ENCODE assay signal across 24 mouse cellular contexts in the genomic region with DNA sequence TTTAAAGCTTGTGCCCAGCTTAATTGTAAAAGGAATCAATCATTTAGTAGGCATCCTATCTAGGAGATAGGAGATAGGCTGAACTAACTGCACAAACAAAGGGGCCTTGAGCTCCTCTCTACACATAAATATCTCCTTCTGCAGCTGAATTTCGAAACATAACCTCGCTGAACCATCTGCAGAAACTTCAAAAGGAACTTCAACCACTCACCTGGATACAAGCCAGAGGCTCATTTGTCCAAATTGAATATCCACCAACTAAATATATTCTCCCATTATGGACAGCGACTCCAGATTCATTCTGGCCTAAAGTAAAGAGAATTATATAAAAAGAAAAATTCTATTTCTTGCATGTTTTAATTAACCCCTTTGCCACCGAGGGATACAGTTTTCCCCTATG.
A peak's percentile ranks its signal among the peaks of the same experiment; 100 is the strongest.
DNase-seq lines count a peak whose midpoint lies in the region; ATAC-seq and TF ChIP-seq lines count a peak whose summit lies in the region.
"Had no signal": no experiment of that assay in that cellular context is flagged by ENCODE, and none has a peak within 500 bp of the region (broad histone marks: within the 10 kb centered on the region; RNA-seq: fewer than 3 reads in every experiment).

No protein-coding gene starts in this region.

- H3K4me1 ChIP-seq in lung, embryonic 14.5 days (ENCODE audit: insufficient read depth), result peaks cover 12% of the 10 kb centered on the region
- H3K4me1 ChIP-seq: forebrain, embryonic 10.5 days had no signal

- intact Hi-C loops in heart, postnatal 25 days (cut with DNase I), result no loop called here

- no peaks in the 10 kb centered on the region for H3K9me3 ChIP-seq in lung, embryonic 14.5 days (ENCODE audit: low read depth, low read length)
- H3K9me3 ChIP-seq: embryonic facial prominence, embryonic 15.5 days; forebrain, embryonic 10.5 days; heart, embryonic 10.5 days had no signal

- 48% methylated on average over 4 of the region's 4 CpGs for WGBS in lung, embryonic 14.5 days

- no peak overlapping the region for H3K4me3 ChIP-seq in lung, embryonic 14.5 days (ENCODE audit: low read depth, low read length)
- H3K4me3 ChIP-seq: embryonic facial prominence, embryonic 15.5 days; erythroblast, embryonic 14.5 days; forebrain, embryonic 10.5 days; heart, embryonic 10.5 days had no signal

- no peaks in the 10 kb centered on the region for H3K27me3 ChIP-seq in lung, embryonic 14.5 days (ENCODE audit: insufficient read depth, low read length)
- H3K27me3 ChIP-seq: embryonic facial prominence, embryonic 15.5 days; Patski had no signal

- H3K4me2 ChIP-seq in lung, embryonic 14.5 days, result no peak overlapping the region
- H3K4me2 ChIP-seq: embryonic facial prominence, embryonic 15.5 days; hindbrain, embryonic 14.5 days had no signal

- peak; percentile 39 for DNase-seq in adrenal gland, adult 2 months
- DNase-seq in adrenal gland, postnatal 4 days (ENCODE audit: low spot score in 2 of 2), result no peak
- DNase-seq in lung, embryonic 14.5 days, result peak; percentile 58
- DNase-seq in lung, postnatal 10 days, result no peak
- DNase-seq in Muller cell, postnatal 12 days (ENCODE audit: inconsistent ontology term), result peak; percentile 38
- no peak for DNase-seq in cerebellum, postnatal 10 days
- no peak for DNase-seq in heart, postnatal 25 days (ENCODE audit: low spot score)
- DNase-seq: cerebellum, adult 11-12 months; cerebellum, adult 9-10 months; cerebellum, postnatal 36 days; gastrocnemius, postnatal 36 days; heart, adult 18-20 months; heart, postnatal 10 days; kidney, adult 8-10 months had no signal

- no peak overlapping the region for H3K27ac ChIP-seq in lung, embryonic 14.5 days (ENCODE audit: low read depth)
- H3K27ac ChIP-seq: embryonic facial prominence, embryonic 15.5 days; forebrain, embryonic 10.5 days; heart, embryonic 10.5 days; hindbrain, embryonic 14.5 days had no signal

- H3K9ac ChIP-seq in lung, embryonic 14.5 days, result no peak overlapping the region
- H3K9ac ChIP-seq: embryonic facial prominence, embryonic 15.5 days; hindbrain, embryonic 14.5 days had no signal

- ATAC-seq in lung, embryonic 14.5 days (ENCODE audit: insufficient read depth), result no peak
- peak; percentile 21; the same call in 1 of the 2 replicates for ATAC-seq in megakaryocyte progenitor cell, adult 5-6 weeks (replicated peaks; ENCODE audit: poor library complexity)
- ATAC-seq: activated CD4-positive, CD25-positive, alpha-beta regulatory T cell, adult 4 months; forebrain, embryonic 14.5 days; intestine, embryonic 16.5 days; Patski had no signal

- TF ChIP-seq CTCF in lung, embryonic 14.5 days (IDR thresholded peaks at IDR 0.05; ENCODE audit: low read depth), result no peak

- no peaks in the 10 kb centered on the region for H3K36me3 ChIP-seq in lung, embryonic 14.5 days (ENCODE audit: insufficient read depth)
- H3K36me3 ChIP-seq: embryonic facial prominence, embryonic 15.5 days; forebrain, embryonic 10.5 days; heart, embryonic 10.5 days had no signal

Comparison
In these comparisons a context has a peak if more than half of its experiments do, and no peak if none do; other contexts are left out.
1. DNase-seq: peak in adrenal gland, adult 2 months (single experiment), lung, embryonic 14.5 days (single experiment) and Muller cell, postnatal 12 days (single experiment); none in adrenal gland, postnatal 4 days (0 of 2), lung, postnatal 10 days (single experiment), cerebellum, postnatal 10 days (0 of 2) and heart, postnatal 25 days (single experiment).